Mouse (Mus musculus): ENCODE results near the gene Cep78. TPM values are rescaled to one million over a fixed set of nuclear protein-coding genes. Genes with fewer than 3 reads are reported as not detected.

Gene Cep78
- polyA plus RNA-seq, 1 experiment from 2014 or later: 25.4 TPM

DNA sequence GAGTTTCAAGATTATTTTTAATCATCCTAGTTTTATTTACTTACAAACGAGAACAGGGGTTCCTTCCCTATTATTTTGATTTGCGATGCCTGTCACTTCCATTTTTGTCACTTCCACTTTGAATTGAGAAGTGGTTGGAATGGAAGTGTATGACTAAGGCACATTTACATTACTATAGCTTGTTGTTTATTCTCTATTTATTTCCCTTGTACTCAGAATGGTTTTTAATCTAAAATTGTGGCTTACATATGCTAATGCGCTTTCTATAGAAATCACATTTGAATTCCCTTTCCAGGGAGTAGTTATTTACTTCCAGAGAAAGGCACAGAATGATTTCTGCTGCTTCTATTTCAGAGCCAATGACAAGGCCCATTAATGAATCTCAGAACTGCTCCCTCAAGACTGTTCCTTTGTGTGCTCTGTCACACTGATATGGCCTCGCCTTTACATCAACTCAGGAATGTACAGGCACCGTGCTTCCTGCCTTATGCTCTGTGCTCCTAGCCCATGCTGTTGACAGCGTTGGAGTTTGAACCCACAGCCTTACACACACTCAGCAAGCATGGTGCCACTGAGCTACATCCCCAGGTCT lies 25.1 kb upstream of the Cep78 start:
- peaks cover 1% of the 10 kb centered on the region; the same call in 1 of the 2 replicates for H3K9me3 ChIP-seq (ENCODE audit: low read length)
- no peaks in the 10 kb centered on the region for H3K4me1 ChIP-seq (ENCODE audit: insufficient read depth, low read length)
- no peak for ATAC-seq (ENCODE audit: low FRiP score, low TSS enrichment)
- H3K27me3 ChIP-seq (ENCODE audit: insufficient read depth, low read length): no peaks in the 10 kb centered on the region
- no peak overlapping the region for H3K4me2 ChIP-seq (replicated peaks; ENCODE audit: low read depth, low read length)
- no peak overlapping the region for H3K27ac ChIP-seq (ENCODE audit: low read length)
- H3K36me3 ChIP-seq (ENCODE audit: insufficient read depth, low read length): no peaks in the 10 kb centered on the region
- no peak overlapping the region for H3K4me3 ChIP-seq (ENCODE audit: low read length)
- H3K9ac ChIP-seq (replicated peaks; ENCODE audit: low read length): no peak overlapping the region
- WGBS: 77% methylated on average over 6 of the region's 6 CpGs

DNA sequence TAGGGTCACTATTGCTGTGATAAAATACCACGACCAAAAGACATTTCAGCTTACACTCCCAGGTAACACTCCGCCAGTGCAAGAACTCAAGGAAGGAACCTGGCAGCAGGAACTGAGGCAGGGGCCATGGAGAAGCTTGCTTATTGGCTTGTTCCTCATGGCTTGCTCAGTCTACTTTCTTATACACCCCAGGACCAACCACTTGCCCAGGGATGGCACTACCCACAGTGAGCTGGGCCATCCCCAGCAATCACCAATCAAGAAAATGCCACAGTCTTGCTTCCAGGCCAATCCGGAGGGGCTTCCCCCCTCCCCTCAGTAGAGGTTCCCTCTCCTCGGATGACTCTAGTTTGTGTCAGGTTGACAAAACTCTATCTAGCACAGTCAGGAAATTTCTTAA lies 24.3 kb upstream of the Cep78 start:
- Histone ChIP-seq H3K27me3 (ENCODE audit: insufficient read depth, low read length) (no peaks in the 10 kb centered on the region), H3K9me3 (ENCODE audit: low read length) (peaks cover 5% of the 10 kb centered on the region; the same call in 1 of the 2 replicates), H3K9ac (replicated peaks; ENCODE audit: low read length) (no peak overlapping the region), H3K4me3 (ENCODE audit: low read length) (no peak overlapping the region), H3K36me3 (ENCODE audit: insufficient read depth, low read length) (no peaks in the 10 kb centered on the region), H3K27ac (ENCODE audit: low read length) (no peak overlapping the region), H3K4me1 (ENCODE audit: insufficient read depth, low read length) (no peaks in the 10 kb centered on the region), H3K4me2 (replicated peaks; ENCODE audit: low read depth, low read length) (no peak overlapping the region)
- ATAC-seq (ENCODE audit: low FRiP score, low TSS enrichment): no peak
- 74% methylated on average over 4 of the region's 4 CpGs for WGBS

DNA sequence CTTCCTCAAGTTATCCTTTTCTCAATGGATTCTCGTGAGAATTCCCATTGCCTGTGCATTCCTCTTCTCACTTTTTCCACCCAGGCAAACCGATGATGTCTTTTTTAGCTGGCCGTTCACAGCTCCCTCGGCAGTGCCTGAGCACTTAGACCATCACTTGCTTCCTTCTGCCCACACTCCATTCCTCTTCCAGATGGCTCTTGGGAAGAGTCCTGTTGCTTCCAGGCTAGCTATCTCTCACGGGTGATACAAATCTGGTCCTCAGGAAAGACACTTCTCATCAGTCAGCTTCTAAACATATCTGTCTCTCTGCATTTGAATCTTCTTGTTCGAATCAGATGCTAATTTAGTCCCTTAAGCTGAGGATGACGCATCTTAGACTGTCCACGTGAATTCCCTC lies 22.3 kb upstream of the Cep78 start:
- no peaks in the 10 kb centered on the region for H3K4me1 ChIP-seq (ENCODE audit: insufficient read depth, low read length)

DNA sequence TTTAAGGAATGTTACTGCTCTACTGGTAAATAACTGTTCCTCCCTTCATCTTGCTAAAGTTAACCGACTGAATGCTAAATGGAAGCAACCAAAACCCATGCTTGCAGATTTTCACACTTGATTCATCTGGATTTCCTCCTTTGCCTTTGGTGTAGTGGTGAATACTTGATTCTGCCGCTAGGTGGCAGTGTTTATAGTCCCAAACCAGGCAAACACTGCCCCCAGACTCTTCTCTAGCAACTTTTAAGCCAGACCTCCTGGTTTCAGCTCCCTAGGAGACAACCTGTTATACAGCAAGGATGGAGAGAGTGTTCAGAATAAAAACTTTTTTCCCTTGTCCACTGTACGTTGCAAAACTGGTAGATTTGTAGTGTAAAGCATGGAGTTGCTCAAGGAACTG lies 13.4 kb upstream of the Cep78 start:
- no peaks in the 10 kb centered on the region for H3K9me3 ChIP-seq (ENCODE audit: low read length)
- H3K27me3 ChIP-seq (ENCODE audit: insufficient read depth, low read length): no peaks in the 10 kb centered on the region
- no peaks in the 10 kb centered on the region for H3K36me3 ChIP-seq (ENCODE audit: insufficient read depth, low read length)
- no peak for ATAC-seq (ENCODE audit: low FRiP score, low TSS enrichment)
- H3K4me2 ChIP-seq (replicated peaks; ENCODE audit: low read depth, low read length): no peak overlapping the region
- no peak overlapping the region for H3K27ac ChIP-seq (ENCODE audit: low read length)
- H3K4me3 ChIP-seq (ENCODE audit: low read length): no peak overlapping the region
- H3K4me1 ChIP-seq (ENCODE audit: insufficient read depth, low read length): 0 out of 2 replicates have a peak, but pooled peaks cover 2% of the 10 kb centered on the region
- H3K9ac ChIP-seq (replicated peaks; ENCODE audit: low read length): no peak overlapping the region
- 3% methylated on average over 3 of the region's 3 CpGs for WGBS

More for the DNA sequence above, 22.3 kb upstream of the Cep78 start:
- peaks cover 5% of the 10 kb centered on the region; the same call in 1 of the 2 replicates for H3K9me3 ChIP-seq (ENCODE audit: low read length)
- no peak for ATAC-seq (ENCODE audit: low FRiP score, low TSS enrichment)
- no peaks in the 10 kb centered on the region for H3K36me3 ChIP-seq (ENCODE audit: insufficient read depth, low read length)
- H3K4me3 ChIP-seq (ENCODE audit: low read length): no peak overlapping the region
- no peak overlapping the region for H3K27ac ChIP-seq (ENCODE audit: low read length)
- no peak overlapping the region for H3K4me2 ChIP-seq (replicated peaks; ENCODE audit: low read depth, low read length)
- no peaks in the 10 kb centered on the region for H3K27me3 ChIP-seq (ENCODE audit: insufficient read depth, low read length)
- H3K9ac ChIP-seq (replicated peaks; ENCODE audit: low read length): no peak overlapping the region
- WGBS: 88% methylated on average over 8 of the region's 8 CpGs

DNA sequence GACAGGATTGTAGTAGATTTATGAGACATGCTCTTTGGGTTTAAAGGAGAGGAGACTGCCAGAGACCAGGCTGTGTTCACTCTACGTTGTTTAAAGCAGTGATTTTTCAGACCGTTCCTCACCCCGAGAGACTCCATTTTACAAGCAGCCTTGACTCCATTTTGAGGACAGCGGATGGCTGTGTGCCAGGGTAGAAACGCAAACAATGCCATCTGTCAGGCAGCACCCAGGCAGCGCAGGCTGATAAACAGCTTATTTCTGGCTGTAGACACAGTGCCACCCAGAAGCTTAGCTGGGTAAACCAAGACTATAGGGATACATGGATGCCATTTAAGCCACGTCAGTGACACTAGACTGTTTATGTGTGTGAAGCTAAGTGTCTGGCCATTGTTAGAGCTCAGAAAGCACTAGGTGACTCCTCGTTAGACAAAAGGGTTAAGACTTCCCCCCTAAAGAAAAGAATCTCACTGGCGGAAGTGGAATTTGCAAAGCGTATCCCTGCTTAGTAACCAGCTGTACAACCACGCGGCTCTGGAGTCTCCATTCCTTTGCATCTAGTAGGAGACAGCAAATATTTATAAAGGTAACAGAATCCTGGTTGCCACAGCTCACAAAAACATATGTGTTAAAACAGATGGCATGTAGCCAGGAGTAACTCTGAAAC lies 12.2 kb upstream of the Cep78 start:
- Histone ChIP-seq H3K9me3 (ENCODE audit: low read length) (no peaks in the 10 kb centered on the region), H3K4me2 (replicated peaks; ENCODE audit: low read depth, low read length) (peak overlapping the region; percentile 34; the same call in 1 of the 2 replicates), H3K27ac (ENCODE audit: low read length) (no peak overlapping the region), H3K4me1 (ENCODE audit: insufficient read depth, low read length) (0 out of 2 replicates have a peak, but pooled peaks cover 2% of the 10 kb centered on the region), H3K4me3 (ENCODE audit: low read length) (no peak overlapping the region), H3K36me3 (ENCODE audit: insufficient read depth, low read length) (no peaks in the 10 kb centered on the region), H3K9ac (replicated peaks; ENCODE audit: low read length) (no peak overlapping the region), H3K27me3 (ENCODE audit: insufficient read depth, low read length) (no peaks in the 10 kb centered on the region)
- ATAC-seq (ENCODE audit: low FRiP score, low TSS enrichment): 0 out of 2 replicates have a peak, but pooled peaks have one; percentile 31
- 53% methylated on average over 12 of the region's 12 CpGs for WGBS

DNA sequence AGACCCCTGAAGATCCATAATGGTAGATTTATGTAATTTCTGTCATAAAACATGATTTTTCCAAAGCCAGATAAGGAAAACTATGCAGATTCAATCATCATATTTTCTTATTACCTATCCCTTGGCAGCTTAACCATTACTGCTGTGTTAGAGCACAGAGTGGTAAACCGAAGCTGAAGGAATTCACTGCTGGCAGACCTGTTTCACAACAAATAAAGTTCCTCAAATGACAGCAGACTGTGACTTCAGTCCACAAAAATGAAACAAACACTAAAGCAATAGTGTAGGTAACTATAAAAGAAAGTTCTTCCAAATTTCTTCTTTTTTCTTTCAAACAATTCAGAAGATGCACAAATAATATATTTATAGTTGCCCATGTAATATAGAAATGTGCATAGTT lies 5.3 kb upstream of the Cep78 start:
- H3K4me1 ChIP-seq (ENCODE audit: insufficient read depth, low read length): 0 out of 2 replicates have a peak, but pooled peaks cover 2% of the 10 kb centered on the region
- no peak overlapping the region for H3K4me2 ChIP-seq (replicated peaks; ENCODE audit: low read depth, low read length)
- no peaks in the 10 kb centered on the region for H3K27me3 ChIP-seq (ENCODE audit: insufficient read depth, low read length)
- WGBS: 91% methylated on average over 1 of the region's 1 CpGs
- no peak for ATAC-seq (ENCODE audit: low FRiP score, low TSS enrichment)
- H3K9me3 ChIP-seq (ENCODE audit: low read length): no peaks in the 10 kb centered on the region
- H3K4me3 ChIP-seq (ENCODE audit: low read length): no peak overlapping the region
- no peak overlapping the region for H3K27ac ChIP-seq (ENCODE audit: low read length)
- H3K36me3 ChIP-seq (ENCODE audit: insufficient read depth, low read length): no peaks in the 10 kb centered on the region
- no peak overlapping the region for H3K9ac ChIP-seq (replicated peaks; ENCODE audit: low read length)

DNA sequence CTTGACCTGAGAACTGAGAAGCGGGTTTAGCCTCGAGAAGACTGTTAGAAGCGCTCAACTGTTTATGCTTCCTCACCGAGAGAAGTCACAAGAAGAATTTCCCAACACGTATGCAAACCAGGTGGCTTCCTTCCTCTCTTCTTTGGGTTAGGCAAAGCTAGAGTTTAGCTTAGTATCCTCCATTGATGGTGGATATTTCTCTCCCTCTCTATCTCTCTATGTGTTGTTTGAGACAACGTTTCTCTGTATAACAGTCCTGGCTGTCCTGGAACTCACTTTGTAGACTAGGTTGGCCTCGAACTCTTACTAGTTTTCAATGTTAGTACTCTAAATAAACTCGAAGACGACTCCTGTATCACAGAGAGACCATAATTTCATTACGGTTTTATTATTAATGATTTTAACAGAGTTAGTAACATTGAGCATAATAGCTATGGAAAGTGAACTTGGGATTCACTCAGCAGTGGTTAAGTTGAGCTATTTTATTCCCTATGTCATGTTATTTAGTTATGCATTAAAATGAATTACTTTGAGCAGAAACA lies 454 bp upstream of the Cep78 start:
- WGBS: 31% methylated on average over 10 of the region's 10 CpGs
- H3K4me1 ChIP-seq (ENCODE audit: insufficient read depth, low read length): peaks cover 17% of the 10 kb centered on the region
- H3K9me3 ChIP-seq (ENCODE audit: low read length): no peaks in the 10 kb centered on the region
- no peaks in the 10 kb centered on the region for H3K27me3 ChIP-seq (ENCODE audit: insufficient read depth, low read length)
- H3K4me2 ChIP-seq (replicated peaks; ENCODE audit: low read depth, low read length): peak overlapping the region; percentile 90
- H3K4me3 ChIP-seq (ENCODE audit: low read length): peak overlapping the region; percentile 79
- no peaks in the 10 kb centered on the region for H3K36me3 ChIP-seq (ENCODE audit: insufficient read depth, low read length)
- H3K9ac ChIP-seq (replicated peaks; ENCODE audit: low read length): peak overlapping the region; percentile 33
- ATAC-seq (ENCODE audit: low FRiP score, low TSS enrichment): no peak
- no peak overlapping the region for H3K27ac ChIP-seq (ENCODE audit: low read length)

DNA sequence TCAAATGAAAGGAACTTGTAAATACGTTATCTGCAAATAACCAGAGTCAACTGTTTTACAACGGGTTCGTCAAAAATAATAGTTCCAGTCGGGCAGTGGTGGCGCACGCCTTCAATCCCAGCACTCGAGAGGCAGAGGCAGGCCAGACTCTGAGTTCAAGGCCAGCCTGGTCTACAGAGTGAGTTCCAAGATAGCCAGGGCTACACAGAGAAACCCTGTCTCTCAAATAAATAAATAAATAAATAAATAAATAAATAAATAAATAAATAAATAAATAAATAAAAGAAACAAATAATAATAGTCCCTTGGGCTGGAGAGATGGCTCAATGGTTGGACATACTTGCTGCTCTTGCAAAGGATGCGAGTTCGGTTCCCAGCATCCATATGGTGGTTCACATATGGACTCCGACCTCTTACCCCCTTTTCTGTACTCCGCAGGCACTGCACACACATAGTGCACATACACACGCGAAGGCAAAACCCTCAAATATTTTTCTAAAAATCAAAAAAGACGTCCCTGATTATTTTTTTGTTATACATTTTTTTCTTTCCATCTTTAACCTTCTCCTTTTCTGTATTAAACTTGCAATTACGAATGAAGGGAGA lies 947 bp downstream of the Cep78 start:
- Histone ChIP-seq H3K9me3 (ENCODE audit: low read length) (no peaks in the 10 kb centered on the region), H3K36me3 (ENCODE audit: insufficient read depth, low read length) (no peaks in the 10 kb centered on the region), H3K4me1 (ENCODE audit: insufficient read depth, low read length) (peaks cover 17% of the 10 kb centered on the region), H3K27ac (ENCODE audit: low read length) (no peak overlapping the region), H3K27me3 (ENCODE audit: insufficient read depth, low read length) (no peaks in the 10 kb centered on the region), H3K4me2 (replicated peaks; ENCODE audit: low read depth, low read length) (peak overlapping the region; percentile 90), H3K4me3 (ENCODE audit: low read length) (peak overlapping the region; percentile 79), H3K9ac (replicated peaks; ENCODE audit: low read length) (peak overlapping the region; percentile 88)
- WGBS: 57% methylated on average over 15 of the region's 15 CpGs
- no peak for ATAC-seq (ENCODE audit: low FRiP score, low TSS enrichment)

DNA sequence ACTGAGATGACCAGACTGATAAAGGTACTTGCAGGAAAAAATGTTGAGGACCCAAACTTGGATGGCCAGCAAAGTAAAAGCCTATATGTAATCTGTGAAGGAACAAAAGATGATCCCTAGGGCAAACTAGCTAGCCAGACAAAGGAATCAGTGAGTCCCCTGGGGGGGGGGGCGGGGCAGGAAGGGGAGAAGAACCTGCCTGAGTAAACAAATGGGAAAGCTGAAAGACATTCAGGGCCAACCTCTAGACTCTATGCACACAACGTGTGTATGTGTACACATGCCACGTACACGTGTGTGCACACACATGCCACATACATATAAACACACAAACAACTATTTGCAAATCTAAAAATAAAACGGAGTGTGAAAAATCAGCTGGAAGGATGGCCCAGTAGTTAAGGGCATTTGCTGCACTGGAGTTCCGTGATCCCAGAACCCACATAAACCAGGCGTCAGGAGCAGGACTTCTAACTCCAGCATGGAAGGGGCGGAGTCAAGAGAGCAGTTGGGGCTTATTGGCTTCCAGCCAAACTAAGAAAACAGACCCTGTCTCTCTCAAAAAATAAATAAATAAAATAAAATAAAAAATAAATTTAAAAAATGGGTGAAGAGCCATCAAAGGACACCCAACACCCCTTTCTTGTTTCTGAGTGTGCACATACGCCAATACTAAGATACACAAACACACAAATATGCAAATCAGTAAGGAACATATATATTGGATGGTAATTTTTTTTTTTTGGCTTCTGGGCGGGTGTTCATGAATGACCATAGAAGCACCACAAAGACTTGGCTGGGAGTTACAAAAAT lies 1.7 kb downstream of the Cep78 start:
- 56% methylated on average over 10 of the region's 10 CpGs for WGBS
- Histone ChIP-seq H3K4me2 (replicated peaks; ENCODE audit: low read depth, low read length) (0 out of 2 replicates have a peak overlapping the region, but pooled peaks have one; percentile 4), H3K9me3 (ENCODE audit: low read length) (no peaks in the 10 kb centered on the region), H3K27ac (ENCODE audit: low read length) (no peak overlapping the region), H3K9ac (replicated peaks; ENCODE audit: low read length) (no peak overlapping the region), H3K27me3 (ENCODE audit: insufficient read depth, low read length) (no peaks in the 10 kb centered on the region), H3K36me3 (ENCODE audit: insufficient read depth, low read length) (0 out of 2 replicates have a peak, but pooled peaks cover 5% of the 10 kb centered on the region), H3K4me1 (ENCODE audit: insufficient read depth, low read length) (peaks cover 17% of the 10 kb centered on the region), H3K4me3 (ENCODE audit: low read length) (no peak overlapping the region)
- no peak for ATAC-seq (ENCODE audit: low FRiP score, low TSS enrichment)
